Mouse (Mus musculus) lung, postnatal 14 days (tissue): Measurements from ENCODE around the gene Nckap5l.
A peak's percentile ranks its signal among the peaks of the same experiment; 100 is the strongest.

Experiments used
- DNase-seq: peaks from one replicate; pipeline ENCODE4 v3.0.0; 2021

The Nckap5l gene

DNA sequence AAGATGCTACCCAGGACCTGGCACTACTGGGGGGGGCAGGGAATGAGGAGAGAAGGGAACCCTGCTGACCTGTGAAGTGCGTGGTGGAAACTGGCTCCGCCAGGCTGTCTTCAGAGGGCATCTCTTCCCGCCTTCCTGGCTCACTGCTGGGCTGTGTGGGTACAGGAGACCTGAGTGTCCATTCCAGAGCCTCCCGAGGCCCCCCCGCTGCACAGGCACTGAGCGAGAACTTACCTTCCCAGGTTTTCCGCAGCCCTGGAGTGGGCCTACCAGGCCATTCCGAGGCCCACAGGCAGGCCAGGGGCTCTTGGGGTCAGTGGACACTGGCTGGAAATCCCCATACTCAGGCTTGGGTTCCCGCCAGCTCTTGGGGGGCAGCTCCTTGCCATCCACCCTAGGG lies 33.7 kb downstream of the Nckap5l start:
- no peak for DNase-seq

- no peak for DNase-seq
These were observed 34.4 kb downstream of the Nckap5l start for GRCm38 (mm10) chr15:99423131-99423530.

GRCm38 (mm10) chr15:99422551-99422950 lies 35.0 kb downstream of the Nckap5l start:
- DNase-seq, result no peak

- no peak for DNase-seq
These were observed 35.9 kb downstream of the Nckap5l start for GRCm38 (mm10) chr15:99421676-99422075.

GRCm38 (mm10) chr15:99421152-99421551 lies 36.4 kb downstream of the Nckap5l start:
- no peak for DNase-seq

DNA sequence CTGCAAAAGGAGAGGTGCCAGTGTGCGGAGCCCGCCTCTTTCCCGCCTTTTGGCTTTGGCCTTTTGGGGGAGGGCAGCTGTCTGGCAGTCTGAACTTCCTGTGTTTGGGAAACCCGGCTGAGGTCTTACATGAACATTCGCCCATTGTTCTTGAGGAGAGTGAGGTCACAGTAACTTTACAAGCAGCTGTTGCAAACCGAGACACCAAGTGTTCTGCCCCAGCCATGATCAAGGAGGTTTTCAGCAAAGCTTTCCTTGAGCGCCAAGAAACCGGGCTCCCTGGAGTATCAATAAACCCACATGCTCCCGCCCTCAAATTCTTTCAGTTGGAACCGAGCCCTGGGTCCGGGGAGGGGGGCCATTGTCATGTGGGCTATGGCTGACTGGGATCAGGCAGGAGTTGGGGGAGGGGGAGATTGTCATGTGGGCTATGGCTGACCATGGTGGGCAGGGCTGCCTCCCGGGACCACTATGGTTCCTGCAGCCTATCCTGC lies 37.0 kb downstream of the Nckap5l start:
- DNase-seq, result peak; percentile 70

- DNase-seq, result no peak
These were observed 37.4 kb downstream of the Nckap5l start for GRCm38 (mm10) chr15:99420101-99420500.

DNA sequence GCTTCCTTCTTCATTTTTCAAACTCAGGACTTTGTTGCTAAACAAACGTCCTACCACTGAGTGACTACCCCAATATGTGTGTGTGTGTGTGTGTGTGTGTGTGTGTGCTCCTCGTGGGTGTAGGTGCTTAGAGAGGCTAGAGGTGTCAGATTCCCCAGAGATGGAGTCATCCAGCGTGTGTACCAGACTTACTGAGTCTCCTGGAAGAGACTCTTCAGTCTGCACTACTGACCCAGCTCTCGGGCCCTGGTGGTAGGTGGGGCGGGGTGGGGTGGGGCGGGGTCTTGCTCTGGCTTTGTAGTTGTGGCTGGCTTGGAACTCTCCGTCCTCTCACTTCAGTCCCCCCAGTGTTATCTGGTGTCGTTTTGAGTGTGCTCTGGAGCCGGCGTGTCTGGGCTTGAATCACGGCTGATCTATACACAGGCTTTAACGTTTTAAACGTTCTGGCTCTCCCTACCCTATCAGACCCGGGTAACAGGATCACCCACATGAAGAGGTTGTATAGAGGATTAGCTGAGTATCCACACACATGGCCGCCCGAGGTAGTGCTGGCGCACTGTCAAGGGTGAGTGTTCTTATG lies 39.8 kb downstream of the Nckap5l start:
- DNase-seq, result no peak

- no peak for DNase-seq
These were observed 40.6 kb downstream of the Nckap5l start for GRCm38 (mm10) chr15:99416957-99417356.

GRCm38 (mm10) chr15:99416348-99416882 lies 41.1 kb downstream of the Nckap5l start:
- peak; percentile 93 for DNase-seq

GRCm38 (mm10) chr15:99415793-99416192 lies 41.8 kb downstream of the Nckap5l start:
- peak; percentile 76 for DNase-seq

GRCm38 (mm10) chr15:99411747-99412146 lies 45.8 kb downstream of the Nckap5l start:
- no peak for DNase-seq

GRCm38 (mm10) chr15:99408845-99409244 lies 48.7 kb downstream of the Nckap5l start:
- DNase-seq, result no peak

DNA sequence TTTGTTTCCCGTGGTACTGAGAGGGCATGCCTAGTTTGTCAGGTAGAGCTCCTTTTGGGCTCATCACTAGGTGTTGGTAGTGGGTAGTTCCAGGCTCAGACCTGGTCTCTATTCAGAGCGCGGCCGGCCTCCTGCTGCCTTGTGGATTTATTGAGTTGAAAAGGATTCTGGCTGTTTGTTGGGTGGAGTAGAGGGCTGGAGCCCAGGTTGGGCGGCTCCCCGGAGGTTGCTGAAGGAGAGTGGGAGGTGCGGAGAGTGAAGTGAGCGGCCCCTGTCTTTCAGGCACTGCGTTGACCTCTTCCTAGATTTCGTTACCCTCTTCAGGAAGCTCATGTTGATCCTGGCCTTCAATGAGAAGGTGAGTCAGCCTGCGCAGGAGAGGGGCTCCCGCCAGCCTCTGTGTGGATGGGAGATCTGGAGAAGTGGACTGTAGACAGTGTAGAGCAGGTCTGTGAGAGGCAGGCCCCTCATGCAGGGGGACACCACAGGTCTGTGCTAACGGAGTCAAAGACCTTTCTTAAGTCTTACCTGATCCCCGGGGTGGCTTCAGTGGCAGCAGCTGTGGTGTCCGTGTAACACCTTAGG lies 50.5 kb downstream of the Nckap5l start:
- DNase-seq, result no peak

GRCm38 (mm10) chr15:99405150-99405549 lies 52.4 kb downstream of the Nckap5l start:
- DNase-seq, result no peak

DNA sequence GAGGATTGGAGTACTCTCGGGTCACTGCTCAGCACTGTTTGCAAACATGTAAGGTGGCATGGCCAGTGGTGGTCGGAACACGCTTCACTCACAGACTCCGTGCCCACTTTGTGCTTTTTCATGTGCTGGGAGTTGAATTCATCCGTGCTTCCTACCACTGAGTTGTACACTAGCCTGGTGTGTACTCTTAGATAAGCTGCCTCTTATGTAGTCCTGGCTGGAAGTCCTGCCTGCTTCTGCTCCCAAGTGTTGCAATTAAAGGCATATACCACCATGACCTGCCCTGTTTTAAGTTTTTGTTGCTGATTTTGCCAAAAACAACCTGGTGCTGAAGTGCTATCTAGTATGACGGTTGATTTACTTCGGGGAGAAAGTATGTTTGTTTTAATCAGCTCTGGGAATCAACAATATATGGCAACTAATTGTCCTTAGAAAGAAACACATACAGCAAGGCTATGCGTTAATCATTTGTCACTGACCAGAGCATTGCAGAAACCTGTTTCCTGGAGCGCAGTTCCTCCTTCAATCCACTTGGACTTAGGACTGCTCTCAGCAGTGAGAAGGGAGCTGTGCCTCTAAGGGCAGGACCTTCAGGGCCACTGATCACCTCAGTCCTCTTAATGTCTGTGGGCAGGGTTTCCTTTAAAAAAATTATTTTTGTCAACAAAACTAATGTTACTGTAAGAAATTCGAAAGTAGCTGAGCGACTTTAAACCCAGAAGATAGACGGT lies 54.2 kb downstream of the Nckap5l start:
- DNase-seq, result no peak

GRCm38 (mm10) chr15:99400602-99401001 lies 56.9 kb downstream of the Nckap5l start:
- no peak for DNase-seq

DNA sequence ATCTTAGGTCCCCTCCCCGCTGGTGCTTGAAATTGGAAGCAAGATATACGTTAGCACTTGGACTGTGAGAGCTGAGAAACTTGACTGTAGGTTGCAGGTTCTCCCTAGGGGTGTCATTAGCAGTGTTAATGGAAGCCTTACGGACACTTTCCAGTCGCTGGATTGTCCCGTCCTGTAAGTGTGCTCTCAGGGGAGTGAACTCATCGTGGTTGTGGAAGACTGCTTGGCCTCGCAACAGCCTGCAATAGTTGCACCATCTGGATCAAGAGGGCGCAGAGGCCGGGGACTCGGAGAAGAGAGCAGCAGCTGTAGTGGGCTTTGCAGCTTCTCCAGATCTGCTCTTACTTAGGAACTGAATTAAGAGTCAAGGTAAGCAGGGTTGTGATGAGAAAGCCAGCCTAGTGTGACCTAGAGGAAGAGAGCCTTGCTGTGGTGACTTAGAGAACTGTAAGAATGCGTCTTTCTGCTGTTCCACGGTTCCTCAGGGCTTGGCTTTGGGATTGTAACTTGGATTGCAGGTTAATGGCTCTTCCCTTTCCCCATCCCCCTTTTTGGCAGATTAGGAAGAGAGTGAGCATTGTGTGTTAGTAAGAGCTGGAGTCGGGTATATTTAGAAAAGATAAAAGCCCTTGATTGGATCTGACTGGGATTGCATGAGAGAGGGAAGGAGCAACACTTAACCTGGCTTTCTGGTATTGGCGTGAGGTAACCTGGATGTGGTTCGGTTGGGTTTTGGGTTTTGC lies 57.9 kb downstream of the Nckap5l start:
- DNase-seq, result peak; percentile 51

DNA sequence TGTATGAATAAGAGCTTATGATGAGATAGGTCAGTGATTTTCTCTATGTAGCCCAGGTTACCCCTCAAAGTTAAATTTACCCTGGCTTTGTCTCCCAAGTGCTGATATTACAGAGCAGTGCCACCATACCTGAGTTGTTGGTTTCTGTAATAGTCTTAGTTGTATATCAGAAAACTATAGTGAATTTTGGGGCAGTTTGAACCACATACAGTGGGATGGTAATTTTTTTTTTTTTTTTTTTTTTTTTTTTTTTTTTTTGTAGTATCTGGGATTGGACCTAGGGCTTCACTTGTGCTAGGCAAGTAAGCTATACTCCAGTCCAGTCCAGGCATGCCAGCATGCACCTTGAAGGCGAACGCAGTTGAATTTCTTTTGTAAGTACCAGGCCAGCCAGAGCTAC lies 59.9 kb downstream of the Nckap5l start:
- no peak for DNase-seq

- no peak for DNase-seq
These were observed 60.7 kb downstream of the Nckap5l start for GRCm38 (mm10) chr15:99396875-99397274.

GRCm38 (mm10) chr15:99396462-99396861 lies 61.1 kb downstream of the Nckap5l start:
- no peak for DNase-seq

- DNase-seq, result peak; percentile 76
These were observed 63.9 kb downstream of the Nckap5l start for GRCm38 (mm10) chr15:99393386-99394252.
